Mouse (Mus musculus): Measurements from ENCODE around the gene Pkdcc.

Pkdcc gene

GRCm38 (mm10) chr17:83212422-83212821, 2.7 kb upstream of the Pkdcc start:
- DNase-seq (ENCODE audit: low spot score) = no peak

- no peak for DNase-seq (ENCODE audit: low spot score)
Observed at GRCm38 (mm10) chr17:83213228-83213915, 1.7 kb upstream of the Pkdcc start.

GRCm38 (mm10) chr17:83214161-83214592, 915 bp upstream of the Pkdcc start:
- DNase-seq (ENCODE audit: low spot score) = peak; percentile 76

DNA sequence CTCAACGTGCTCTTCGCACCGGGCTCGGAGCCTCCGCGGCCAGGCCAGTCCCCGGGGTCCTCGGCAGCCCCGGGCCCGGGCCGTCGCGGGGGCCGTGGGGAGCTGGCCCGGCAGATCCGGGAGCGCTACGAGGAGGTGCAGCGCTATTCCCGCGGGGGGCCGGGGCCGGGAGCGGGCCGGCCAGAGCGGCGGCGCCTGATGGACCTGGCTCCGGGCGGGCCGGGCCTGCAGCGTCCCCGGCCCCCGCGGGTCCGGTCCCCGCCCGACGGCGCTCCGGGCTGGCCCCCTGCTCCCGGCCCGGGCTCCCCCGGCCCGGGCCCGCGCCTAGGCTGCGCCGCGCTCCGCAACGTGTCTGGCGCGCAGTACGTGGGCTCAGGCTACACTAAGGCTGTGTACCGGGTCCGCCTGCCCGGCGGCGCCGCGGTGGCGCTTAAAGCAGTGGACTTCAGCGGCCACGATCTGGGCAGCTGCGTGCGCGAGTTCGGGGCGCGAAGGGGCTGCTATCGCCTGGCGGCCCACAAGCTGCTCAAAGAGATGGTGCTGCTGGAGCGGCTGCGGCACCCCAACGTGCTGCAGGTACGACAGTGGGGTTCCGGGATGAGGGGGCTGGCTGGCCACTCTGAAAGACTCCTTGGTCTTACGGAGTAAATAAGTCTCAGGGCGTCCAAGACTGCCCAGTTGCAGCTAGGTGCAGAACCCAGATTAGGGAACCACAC, 595 bp downstream of the Pkdcc start:
- DNase-seq (ENCODE audit: low spot score) = peak; percentile 64

DNA sequence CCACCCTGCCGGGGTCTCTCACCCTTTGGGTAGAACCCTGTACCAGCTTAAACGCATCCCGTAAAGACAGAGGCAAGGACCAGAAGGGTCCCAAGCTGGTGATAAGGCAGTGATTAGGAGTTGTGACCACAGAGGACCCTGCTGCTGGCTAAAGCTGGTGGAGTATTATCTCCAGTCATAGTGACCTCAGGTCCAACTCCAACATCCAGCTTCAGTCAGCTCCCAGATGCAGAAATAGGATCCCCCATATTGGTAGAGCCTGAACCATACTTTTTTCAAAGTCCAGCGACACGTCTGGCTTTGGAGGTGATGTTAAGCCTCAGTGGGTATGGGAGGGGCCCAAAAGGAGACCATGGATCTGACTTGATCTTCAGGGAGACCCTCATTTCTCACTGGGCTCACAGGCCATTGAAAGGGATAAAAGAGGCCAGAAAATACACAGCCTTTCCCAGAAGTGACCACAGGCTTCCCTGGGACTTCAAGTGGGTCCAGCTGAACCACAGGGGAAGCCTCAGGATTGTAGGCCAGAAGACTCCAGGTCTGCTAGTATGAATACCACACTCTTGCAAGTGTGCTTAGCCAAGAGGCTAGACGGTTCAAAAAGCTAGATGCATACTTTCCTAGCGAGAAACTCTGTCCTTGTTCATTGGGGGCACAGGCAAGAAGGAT, 1.3 kb downstream of the Pkdcc start:
- DNase-seq (ENCODE audit: low spot score) = no peak

- DNase-seq (ENCODE audit: low spot score) = no peak
Observed at GRCm38 (mm10) chr17:83218189-83218588, 3.1 kb downstream of the Pkdcc start.

DNA sequence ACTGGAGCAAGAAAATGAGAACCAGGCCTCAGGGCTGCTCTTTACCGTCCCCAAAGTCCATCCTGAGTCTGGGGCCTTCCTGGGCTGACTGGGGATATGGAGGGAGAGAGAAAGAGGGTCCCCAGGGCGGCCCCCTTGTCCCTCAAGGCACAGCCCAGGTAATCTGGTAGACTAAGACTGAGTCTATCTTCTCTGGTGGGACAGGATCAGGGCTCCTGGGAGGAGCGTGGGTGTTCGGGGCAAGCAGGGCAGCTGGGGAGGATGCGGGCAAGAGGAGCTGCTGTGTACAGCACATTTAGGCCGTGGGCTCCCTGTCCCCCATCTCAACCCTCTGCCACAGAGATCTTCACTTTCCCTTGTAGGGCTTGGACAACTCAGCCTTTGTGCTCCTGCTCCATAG, 3.6 kb downstream of the Pkdcc start:
- no peak for DNase-seq (ENCODE audit: low spot score)

- DNase-seq (ENCODE audit: low spot score) = peak; percentile 68
Observed at GRCm38 (mm10) chr17:83219351-83220287, 4.5 kb downstream of the Pkdcc start.

DNA sequence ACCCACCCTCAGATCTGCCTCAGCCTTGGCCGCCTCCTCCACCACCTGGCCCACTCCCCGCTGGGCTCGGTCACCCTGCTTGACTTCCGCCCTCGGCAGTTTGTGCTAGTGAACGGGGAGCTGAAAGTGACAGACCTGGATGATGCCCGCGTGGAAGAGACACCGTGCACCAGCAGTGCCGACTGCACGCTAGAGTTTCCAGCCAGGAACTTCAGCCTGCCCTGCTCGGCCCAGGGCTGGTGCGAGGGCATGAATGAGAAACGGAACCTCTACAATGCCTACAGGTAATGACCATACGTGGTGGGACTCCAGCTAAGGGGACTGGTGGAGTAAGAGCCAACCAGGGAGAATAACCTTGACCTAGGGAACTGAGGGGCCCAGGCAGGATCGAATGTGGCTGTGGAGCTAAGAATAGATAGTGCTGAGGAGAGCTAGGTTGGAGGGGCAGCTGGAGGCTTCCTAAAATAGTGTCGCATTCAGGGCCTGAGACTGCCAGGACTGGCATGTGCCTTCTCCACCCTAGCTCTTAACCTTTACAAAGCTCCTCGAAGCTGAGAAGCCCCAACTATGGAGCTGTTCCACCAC, 6.0 kb downstream of the Pkdcc start:
- no peak for DNase-seq (ENCODE audit: low spot score)

- no peak for DNase-seq (ENCODE audit: low spot score)
Observed at GRCm38 (mm10) chr17:83221611-83222500, 6.8 kb downstream of the Pkdcc start.

- DNase-seq (ENCODE audit: low spot score) = no peak
Observed at GRCm38 (mm10) chr17:83222705-83223104, 7.6 kb downstream of the Pkdcc start.

GRCm38 (mm10) chr17:83224451-83224971, 9.4 kb downstream of the Pkdcc start:
- DNase-seq (ENCODE audit: low spot score) = no peak

GRCm38 (mm10) chr17:83226395-83226986, 11.4 kb downstream of the Pkdcc start:
- no peak for DNase-seq (ENCODE audit: low spot score)

GRCm38 (mm10) chr17:83231357-83231756, 16.3 kb downstream of the Pkdcc start:
- no peak for DNase-seq (ENCODE audit: low spot score)

DNA sequence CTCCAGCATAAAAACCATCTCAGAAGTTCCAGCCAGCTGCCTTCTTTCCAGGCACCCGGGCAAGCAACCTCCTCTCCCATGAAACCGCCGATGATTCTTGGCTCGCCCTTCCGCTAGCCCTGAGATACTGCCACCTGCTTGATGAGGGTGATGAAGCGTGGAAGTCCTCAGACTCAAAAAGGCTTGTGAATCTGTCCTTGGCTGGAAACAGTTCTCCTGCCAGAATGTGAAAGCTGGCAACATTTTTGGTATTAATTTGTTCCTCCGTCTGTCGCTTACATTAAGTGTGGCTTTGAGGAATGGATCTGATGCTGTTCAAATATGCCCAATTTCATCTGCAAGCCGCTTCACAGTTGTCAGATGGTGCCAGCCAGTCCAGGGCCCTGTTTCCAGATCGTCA, 20.1 kb downstream of the Pkdcc start:
- no peak for DNase-seq (ENCODE audit: low spot score)

DNA sequence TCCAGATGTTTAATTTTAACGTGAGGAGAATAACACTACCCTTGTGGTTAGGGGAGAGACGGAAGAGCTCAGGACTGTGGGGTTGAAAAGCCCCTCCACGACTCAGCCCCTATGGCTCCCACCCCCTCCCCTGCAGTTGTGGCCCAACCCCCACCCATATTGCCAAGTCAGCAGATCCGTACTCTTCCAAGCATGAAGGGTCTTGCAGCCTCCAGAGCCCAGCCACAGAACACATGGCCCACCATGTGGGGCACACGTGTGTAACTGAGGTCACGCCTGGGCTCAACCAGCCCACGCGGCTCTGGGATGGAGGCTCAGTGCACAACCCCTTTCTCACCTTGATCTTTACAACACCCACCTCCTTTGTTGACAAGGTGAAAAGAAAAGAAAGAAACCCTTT, 21.1 kb downstream of the Pkdcc start:
- DNase-seq (ENCODE audit: low spot score) = no peak

- no peak for DNase-seq (ENCODE audit: low spot score)
Observed at GRCm38 (mm10) chr17:83238123-83239058, 23.3 kb downstream of the Pkdcc start.

- no peak for DNase-seq (ENCODE audit: low spot score)
Observed at GRCm38 (mm10) chr17:83244502-83244901, 29.4 kb downstream of the Pkdcc start.

DNA sequence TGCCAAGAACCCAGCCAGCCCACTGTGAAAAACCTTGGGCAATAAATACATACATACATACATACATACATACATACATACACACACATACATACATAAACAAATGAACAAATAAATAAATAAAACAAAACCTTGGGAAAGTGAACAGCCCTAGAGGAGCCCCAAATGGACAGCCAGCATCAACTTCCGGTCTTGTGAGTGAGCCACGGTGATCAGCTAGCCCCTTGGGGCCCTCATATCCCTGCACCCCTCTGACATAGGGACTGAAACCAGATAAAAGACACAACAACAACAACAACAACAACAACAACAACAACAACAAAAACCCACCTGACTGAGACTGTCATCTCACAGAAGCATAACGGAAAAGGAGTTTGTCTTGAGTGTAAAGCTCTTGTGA, 30.4 kb downstream of the Pkdcc start:
- no peak for DNase-seq (ENCODE audit: low spot score)

All from testis, postnatal 10 days (tissue).